In the genomic region with DNA sequence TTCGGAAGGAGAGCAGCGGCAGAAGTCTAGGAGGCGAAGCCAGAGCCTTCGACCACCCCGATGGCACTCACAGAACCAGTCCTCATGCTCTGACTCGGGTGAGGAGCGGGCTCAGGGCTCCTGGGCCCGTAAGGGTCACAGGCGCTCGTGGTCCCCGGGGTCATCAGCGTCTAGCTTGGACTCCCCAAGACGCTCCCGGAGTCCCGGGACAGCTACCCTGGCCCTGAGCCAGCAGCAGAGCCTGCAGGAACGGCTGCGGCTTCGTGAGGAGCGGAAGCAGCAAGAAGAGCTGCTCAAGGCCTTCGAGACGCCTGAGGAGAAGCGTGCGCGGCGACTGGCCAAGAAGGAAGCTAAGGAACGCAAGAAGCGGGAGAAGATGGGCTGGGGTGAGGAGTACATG, we compare ENCODE assay signal across 9 mouse cellular contexts. TPM values are rescaled to one million over a fixed set of nuclear protein-coding genes. Genes with fewer than 3 reads are reported as not detected.
DNase-seq lines count a peak whose midpoint lies in the region; ATAC-seq and TF ChIP-seq lines count a peak whose summit lies in the region.
"Had no signal": no experiment of that assay in that cellular context is flagged by ENCODE, and none has a peak within 500 bp of the region (broad histone marks: within the 10 kb centered on the region; RNA-seq: fewer than 3 reads in every experiment).

No protein-coding gene starts in this region.

- peak overlapping the region; percentile 96 for H3K4me3 ChIP-seq in forebrain, embryonic 10.5 days
- no peak overlapping the region for H3K4me3 ChIP-seq in forebrain, embryonic 14.5 days (ENCODE audit: low read depth, low read length)
- H3K4me3 ChIP-seq in kidney, postnatal 0 days (replicated peaks; ENCODE audit: low read depth, low read length): no peak overlapping the region
- peak overlapping the region; percentile 26 for H3K4me3 ChIP-seq in bone marrow, adult 2 months (replicated peaks; ENCODE audit: control insufficient read depth, low read depth, low read length)
- H3K4me3 ChIP-seq in liver, embryonic 12.5 days: peak overlapping the region; percentile 96

- TF ChIP-seq POLR2A in bone marrow, adult 2 months (IDR thresholded peaks at IDR 0.05; ENCODE audit: borderline replicate concordance, control insufficient read depth, low read depth, low read length): no peak

- no peak for DNase-seq in forebrain, embryonic 10.5 days (ENCODE audit: extremely low spot score, low spot score)
- DNase-seq in forebrain, embryonic 14.5 days (ENCODE audit: low spot score): no peak
- DNase-seq in kidney, postnatal 0 days (ENCODE audit: low spot score): no peak
- no peak for DNase-seq in kidney, adult 8-10 months
- no peak for DNase-seq in yolk sac, embryonic 10.5 days (ENCODE audit: low spot score)
- DNase-seq: kidney, postnatal 4 days had no signal

- H3K4me1 ChIP-seq in forebrain, embryonic 10.5 days: peaks cover 42% of the 10 kb centered on the region
- H3K4me1 ChIP-seq in forebrain, embryonic 14.5 days (ENCODE audit: control insufficient read depth, insufficient read depth, low read length): peaks cover 9% of the 10 kb centered on the region
- peaks cover 12% of the 10 kb centered on the region for H3K4me1 ChIP-seq in kidney, postnatal 0 days (replicated peaks; ENCODE audit: insufficient read depth, low read length)
- peaks cover 1% of the 10 kb centered on the region; the same call in 1 of the 2 replicates for H3K4me1 ChIP-seq in bone marrow, adult 2 months (ENCODE audit: control insufficient read depth, insufficient read depth, low read length)
- peaks cover 64% of the 10 kb centered on the region for H3K4me1 ChIP-seq in liver, embryonic 12.5 days

- H3K9me3 ChIP-seq in forebrain, embryonic 10.5 days: no peaks in the 10 kb centered on the region
- no peaks in the 10 kb centered on the region for H3K9me3 ChIP-seq in forebrain, embryonic 14.5 days (replicated peaks; ENCODE audit: control insufficient read depth, low read length)
- no peaks in the 10 kb centered on the region for H3K9me3 ChIP-seq in kidney, postnatal 0 days (replicated peaks; ENCODE audit: low read length)
- H3K9me3 ChIP-seq in liver, embryonic 12.5 days (replicated peaks): no peaks in the 10 kb centered on the region

- ATAC-seq in forebrain, embryonic 14.5 days: no peak
- ATAC-seq in kidney, postnatal 0 days (replicated peaks; ENCODE audit: low FRiP score, low read depth): no peak
- no peak for ATAC-seq in liver, embryonic 12.5 days
- no peak for ATAC-seq in erythroid progenitor cell, adult 5-6 weeks (replicated peaks; ENCODE audit: low FRiP score, poor library complexity, severe bottlenecking)

- H3K36me3 ChIP-seq in forebrain, embryonic 10.5 days (replicated peaks): peaks cover 69% of the 10 kb centered on the region
- H3K36me3 ChIP-seq in forebrain, embryonic 14.5 days (ENCODE audit: control insufficient read depth, insufficient read depth, low read length): peaks cover 68% of the 10 kb centered on the region
- peaks cover 49% of the 10 kb centered on the region for H3K36me3 ChIP-seq in kidney, postnatal 0 days (ENCODE audit: insufficient read depth, low read length)
- H3K36me3 ChIP-seq in liver, embryonic 12.5 days: peaks cover 70% of the 10 kb centered on the region

- no peak overlapping the region for H3K4me2 ChIP-seq in forebrain, embryonic 14.5 days (ENCODE audit: low read length)
- peak overlapping the region; percentile 74; the same call in 1 of the 2 replicates for H3K4me2 ChIP-seq in kidney, postnatal 0 days (ENCODE audit: low read length)
- H3K4me2 ChIP-seq in liver, embryonic 12.5 days: peak overlapping the region; percentile 80

- no peak for TF ChIP-seq CTCF in kidney, postnatal 0 days (IDR thresholded peaks at IDR 0.05; ENCODE audit: low read depth)
- no peak for TF ChIP-seq CTCF in bone marrow, adult 2 months (IDR thresholded peaks at IDR 0.05; ENCODE audit: control insufficient read depth, insufficient read depth, low read length)

- no peak overlapping the region for H3K27ac ChIP-seq in forebrain, embryonic 10.5 days
- no peak overlapping the region for H3K27ac ChIP-seq in forebrain, embryonic 14.5 days (ENCODE audit: low read depth, low read length)
- no peak overlapping the region for H3K27ac ChIP-seq in kidney, postnatal 0 days
- no peak overlapping the region for H3K27ac ChIP-seq in bone marrow, adult 2 months (ENCODE audit: control insufficient read depth, insufficient read depth, low read depth, low read length, poor library complexity)
- H3K27ac ChIP-seq in liver, embryonic 12.5 days: 0 out of 2 replicates have a peak overlapping the region, but pooled peaks have one; percentile 88

- no peak overlapping the region for H3K9ac ChIP-seq in forebrain, embryonic 14.5 days (ENCODE audit: low read length)
- no peak overlapping the region for H3K9ac ChIP-seq in kidney, postnatal 0 days (ENCODE audit: low read depth, low read length)
- peak overlapping the region; percentile 93 for H3K9ac ChIP-seq in liver, embryonic 12.5 days

- 0 out of 2 replicates have a peak, but pooled peaks cover 3% of the 10 kb centered on the region for H3K27me3 ChIP-seq in forebrain, embryonic 10.5 days (ENCODE audit: poor library complexity, severe bottlenecking)
- no peaks in the 10 kb centered on the region for H3K27me3 ChIP-seq in forebrain, embryonic 14.5 days (replicated peaks; ENCODE audit: control insufficient read depth, insufficient read depth, low read length)
- H3K27me3 ChIP-seq in kidney, postnatal 0 days (ENCODE audit: insufficient read depth, low read length): no peaks in the 10 kb centered on the region
- H3K27me3 ChIP-seq in liver, embryonic 12.5 days (replicated peaks): no peaks in the 10 kb centered on the region

- WGBS in forebrain, embryonic 10.5 days: 95% methylated on average over 27 of the region's 27 CpGs
- WGBS in forebrain, embryonic 14.5 days: 94% methylated on average over 27 of the region's 27 CpGs
- WGBS in kidney, postnatal 0 days: 96% methylated on average over 27 of the region's 27 CpGs
- 93% methylated on average over 27 of the region's 27 CpGs for WGBS in bone marrow, adult 2 months
- WGBS in liver, embryonic 12.5 days (ENCODE audit: insufficient replicate concordance): 93% methylated on average over 27 of the region's 27 CpGs

RNA-seq across cellular contexts. Expression of a gene that starts 1.5 kb away (rescaled TPM):
- 56.0 and 56.7 TPM in 2 replicates for polyA plus RNA-seq in forebrain, embryonic 10.5 days (2016; fragmentation: Nextera tagmentation; extraction: Ambion mirVana)
- polyA plus RNA-seq in forebrain, embryonic 14.5 days (2014; fragmentation: Nextera tagmentation; extraction: Ambion mirVana): 16.8 and 22.2 TPM in 2 replicates
- 24.5 and 26.4 TPM in 2 replicates for polyA plus RNA-seq in kidney, postnatal 0 days (2015; fragmentation: Nextera tagmentation; extraction: Ambion mirVana)
- polyA plus RNA-seq in bone marrow, adult 2 months (2011; ENCODE audit: insufficient read depth, insufficient read length, low replicate concordance, missing spikeins): 24.0 and 36.6 TPM in 2 replicates
- polyA plus RNA-seq in liver, embryonic 12.5 days (2016; fragmentation: Nextera tagmentation; extraction: Ambion mirVana): 52.9 and 55.1 TPM in 2 replicates
- total RNA-seq in erythroid progenitor cell, adult 5-6 weeks (2015; ENCODE audit: low replicate concordance): 8.3 and 10.5 TPM in 2 replicates
- total RNA-seq in erythroid progenitor cell, adult 5-6 weeks (2017; ENCODE audit: low replicate concordance): 24.7 and 47.1 TPM in 2 replicates

RNA-seq across cellular contexts. Expression of a gene that starts 6.1 kb away (rescaled TPM):
- 2.4 and 3.0 TPM in 2 replicates for polyA plus RNA-seq in forebrain, embryonic 10.5 days (2016; fragmentation: Nextera tagmentation; extraction: Ambion mirVana)
- 2.9 and 4.1 TPM in 2 replicates for polyA plus RNA-seq in forebrain, embryonic 14.5 days (2014; fragmentation: Nextera tagmentation; extraction: Ambion mirVana)
- 16.1 and 17.5 TPM in 2 replicates for polyA plus RNA-seq in kidney, postnatal 0 days (2015; fragmentation: Nextera tagmentation; extraction: Ambion mirVana)
- 3.3 and 7.9 TPM in 2 replicates for polyA plus RNA-seq in bone marrow, adult 2 months (2011; ENCODE audit: insufficient read depth, insufficient read length, low replicate concordance, missing spikeins)
- 6.7 and 7.0 TPM in 2 replicates for polyA plus RNA-seq in liver, embryonic 12.5 days (2016; fragmentation: Nextera tagmentation; extraction: Ambion mirVana)
- total RNA-seq in erythroid progenitor cell, adult 5-6 weeks (2015; ENCODE audit: low replicate concordance): not detected in 2 replicates
- total RNA-seq in erythroid progenitor cell, adult 5-6 weeks (2017; ENCODE audit: low replicate concordance): 0.90 TPM in 1 of 2 replicates, not detected in the other

RNA-seq across cellular contexts. Expression of a gene that starts 20.6 kb away (rescaled TPM):
- polyA plus RNA-seq in forebrain, embryonic 10.5 days (2016; fragmentation: Nextera tagmentation; extraction: Ambion mirVana): not detected in 2 replicates
- polyA plus RNA-seq in forebrain, embryonic 14.5 days (2014; fragmentation: Nextera tagmentation; extraction: Ambion mirVana): not detected in 2 replicates
- 0.07 and 0.13 TPM in 2 replicates for polyA plus RNA-seq in kidney, postnatal 0 days (2015; fragmentation: Nextera tagmentation; extraction: Ambion mirVana)
- not detected in 2 replicates for polyA plus RNA-seq in bone marrow, adult 2 months (2011; ENCODE audit: insufficient read depth, insufficient read length, low replicate concordance, missing spikeins)
- 0.04 TPM in 1 of 2 replicates, not detected in the other for polyA plus RNA-seq in liver, embryonic 12.5 days (2016; fragmentation: Nextera tagmentation; extraction: Ambion mirVana)
- not detected in 2 replicates for total RNA-seq in erythroid progenitor cell, adult 5-6 weeks (2015; ENCODE audit: low replicate concordance)
- not detected in 2 replicates for total RNA-seq in erythroid progenitor cell, adult 5-6 weeks (2017; ENCODE audit: low replicate concordance)

RNA-seq across cellular contexts. Expression of a gene that starts 27.8 kb away (rescaled TPM):
- polyA plus RNA-seq in forebrain, embryonic 10.5 days (2016; fragmentation: Nextera tagmentation; extraction: Ambion mirVana): 101 and 108 TPM in 2 replicates
- 42.5 and 44.4 TPM in 2 replicates for polyA plus RNA-seq in forebrain, embryonic 14.5 days (2014; fragmentation: Nextera tagmentation; extraction: Ambion mirVana)
- 92.4 and 99.0 TPM in 2 replicates for polyA plus RNA-seq in kidney, postnatal 0 days (2015; fragmentation: Nextera tagmentation; extraction: Ambion mirVana)
- 56.9 and 60.7 TPM in 2 replicates for polyA plus RNA-seq in bone marrow, adult 2 months (2011; ENCODE audit: insufficient read depth, insufficient read length, low replicate concordance, missing spikeins)
- polyA plus RNA-seq in liver, embryonic 12.5 days (2016; fragmentation: Nextera tagmentation; extraction: Ambion mirVana): 39.9 and 47.1 TPM in 2 replicates
- 49.9 and 58.7 TPM in 2 replicates for total RNA-seq in erythroid progenitor cell, adult 5-6 weeks (2015; ENCODE audit: low replicate concordance)
- total RNA-seq in erythroid progenitor cell, adult 5-6 weeks (2017; ENCODE audit: low replicate concordance): 18.1 and 24.4 TPM in 2 replicates

RNA-seq across cellular contexts. Expression of a gene that starts 29.7 kb away (rescaled TPM):
- polyA plus RNA-seq in forebrain, embryonic 10.5 days (2016; fragmentation: Nextera tagmentation; extraction: Ambion mirVana): 60.6 and 62.1 TPM in 2 replicates
- 76.4 and 114 TPM in 2 replicates for polyA plus RNA-seq in forebrain, embryonic 14.5 days (2014; fragmentation: Nextera tagmentation; extraction: Ambion mirVana)
- 37.8 and 39.3 TPM in 2 replicates for polyA plus RNA-seq in kidney, postnatal 0 days (2015; fragmentation: Nextera tagmentation; extraction: Ambion mirVana)
- 31.2 and 62.2 TPM in 2 replicates for polyA plus RNA-seq in bone marrow, adult 2 months (2011; ENCODE audit: insufficient read depth, insufficient read length, low replicate concordance, missing spikeins)
- 27.8 and 29.0 TPM in 2 replicates for polyA plus RNA-seq in liver, embryonic 12.5 days (2016; fragmentation: Nextera tagmentation; extraction: Ambion mirVana)
- 13.0 and 15.1 TPM in 2 replicates for total RNA-seq in erythroid progenitor cell, adult 5-6 weeks (2015; ENCODE audit: low replicate concordance)
- 9.9 and 14.7 TPM in 2 replicates for total RNA-seq in erythroid progenitor cell, adult 5-6 weeks (2017; ENCODE audit: low replicate concordance)

Comparison
In these comparisons a context has a peak if more than half of its experiments do, and no peak if none do; other contexts are left out.
1. H3K4me3 ChIP-seq: peak in forebrain, embryonic 10.5 days (single experiment), bone marrow, adult 2 months (single experiment) and liver, embryonic 12.5 days (single experiment); none in forebrain, embryonic 14.5 days (single experiment) and kidney, postnatal 0 days (single experiment).